Mouse (Mus musculus) common myeloid progenitor, adult 5-6 weeks (primary cell): ENCODE results near the gene Myo1d. TPM values are rescaled to one million over a fixed set of nuclear protein-coding genes. Genes with fewer than 3 reads are reported as not detected.

Experiments used
- ATAC-seq: replicated peaks from 2 replicates; pipeline ENCODE4 v1.8.0; 2016; ENCODE audit warnings: low read depth, mild to moderate bottlenecking, moderate TSS enrichment, inconsistent platforms; ENCODE audit not compliant: poor library complexity, severe bottlenecking
- total RNA-seq: library from RNA; stranded (forward); fragments of 200-1000, 187-1606 nt; gene quantifications from 2 replicates; pipeline ENCODE4 v1.2.3, GENCODE M21; 2017

Myo1d gene
- total RNA-seq, 1 experiment from 2014 or later: 7.0 TPM

- no peak for ATAC-seq
Measured at GRCm38 (mm10) chr11:80743823-80744410, 35.9 kb downstream of the Myo1d start.

- ATAC-seq: no peak
Measured at GRCm38 (mm10) chr11:80742462-80742861, 37.4 kb downstream of the Myo1d start.

GRCm38 (mm10) chr11:80734771-80735170, 45.1 kb downstream of the Myo1d start:
- ATAC-seq: no peak

- ATAC-seq: no peak
Measured at GRCm38 (mm10) chr11:80724701-80725100, 55.1 kb downstream of the Myo1d start.

GRCm38 (mm10) chr11:80723406-80724047, 56.3 kb downstream of the Myo1d start:
- no peak for ATAC-seq

DNA sequence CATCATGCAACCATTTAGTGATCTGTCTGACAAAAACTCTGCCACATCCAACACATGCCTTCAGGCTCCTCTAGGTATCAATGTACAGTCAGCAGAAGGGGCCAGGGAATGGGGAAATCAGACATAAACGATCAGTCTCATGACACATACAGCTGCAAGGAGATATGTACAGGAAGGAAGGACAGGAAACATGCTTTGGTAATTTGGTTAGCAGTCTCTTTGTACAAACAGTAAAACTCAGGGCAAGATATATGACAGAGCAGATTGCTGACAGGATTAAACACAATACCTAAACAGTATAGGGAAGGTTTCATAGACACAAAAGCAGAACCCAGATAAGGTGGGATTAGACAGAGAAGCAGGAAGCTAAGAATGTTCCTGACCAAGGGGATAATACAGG, 60.8 kb downstream of the Myo1d start:
- ATAC-seq: peak; percentile 69

DNA sequence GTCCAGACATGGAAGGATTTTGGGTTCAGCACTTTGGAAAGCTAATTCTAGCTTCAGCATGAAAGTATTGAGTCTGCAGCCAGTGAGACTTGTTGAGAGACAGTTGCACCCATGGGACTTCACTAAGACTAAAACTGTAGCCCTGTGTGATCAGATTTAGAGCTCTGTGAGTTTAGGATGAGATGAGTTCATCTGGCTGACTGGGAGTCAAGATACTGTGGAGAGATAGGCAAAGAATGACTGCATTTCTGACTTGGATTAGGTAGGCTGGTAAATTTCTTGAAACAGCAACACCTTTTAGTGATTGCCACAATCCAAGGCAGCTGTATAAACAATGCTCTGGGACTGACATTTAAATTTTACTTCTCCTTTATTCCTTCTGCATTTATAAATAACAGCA, 61.8 kb downstream of the Myo1d start:
- no peak for ATAC-seq

- no peak for ATAC-seq
Measured at GRCm38 (mm10) chr11:80715115-80715514, 64.7 kb downstream of the Myo1d start.

DNA sequence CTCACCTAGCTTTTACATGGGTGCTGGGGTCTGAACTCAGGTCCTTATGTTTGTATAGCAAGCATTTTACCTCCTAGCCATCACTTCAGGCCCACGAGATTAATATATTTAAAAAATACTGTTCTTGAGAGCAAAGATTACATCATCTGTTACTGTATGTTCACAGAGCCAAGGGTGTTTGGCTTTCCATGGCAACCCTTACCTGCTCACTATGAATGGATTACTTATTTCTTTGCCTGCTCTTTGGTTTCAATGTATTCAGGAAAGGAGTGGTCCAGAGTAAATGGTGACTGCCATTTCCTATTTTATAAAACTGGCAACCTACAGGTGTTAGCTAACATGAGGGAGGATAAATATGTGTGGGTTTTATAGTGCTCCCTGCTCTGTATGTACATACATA, 66.1 kb downstream of the Myo1d start:
- no peak for ATAC-seq

DNA sequence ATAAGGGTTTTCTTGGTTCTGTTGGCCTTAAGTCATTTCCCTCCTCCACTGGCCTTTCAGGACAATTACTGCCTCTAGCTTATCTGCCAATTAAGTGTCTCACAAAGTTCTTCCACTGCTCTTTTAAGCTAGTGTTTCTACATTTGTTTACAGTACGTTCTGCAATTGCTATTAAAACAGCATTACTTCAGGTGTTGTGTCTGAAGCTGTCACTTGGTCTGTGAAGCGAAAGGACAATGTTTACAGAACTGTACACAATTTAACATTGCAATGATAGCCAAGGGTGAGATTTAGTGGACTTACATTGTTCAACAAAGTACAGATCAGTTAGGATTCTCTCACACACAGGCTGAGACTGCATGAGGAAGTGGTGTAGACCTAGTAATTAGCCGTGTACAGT, 67.6 kb downstream of the Myo1d start:
- no peak for ATAC-seq

GRCm38 (mm10) chr11:80711336-80711735, 68.5 kb downstream of the Myo1d start:
- ATAC-seq: no peak

DNA sequence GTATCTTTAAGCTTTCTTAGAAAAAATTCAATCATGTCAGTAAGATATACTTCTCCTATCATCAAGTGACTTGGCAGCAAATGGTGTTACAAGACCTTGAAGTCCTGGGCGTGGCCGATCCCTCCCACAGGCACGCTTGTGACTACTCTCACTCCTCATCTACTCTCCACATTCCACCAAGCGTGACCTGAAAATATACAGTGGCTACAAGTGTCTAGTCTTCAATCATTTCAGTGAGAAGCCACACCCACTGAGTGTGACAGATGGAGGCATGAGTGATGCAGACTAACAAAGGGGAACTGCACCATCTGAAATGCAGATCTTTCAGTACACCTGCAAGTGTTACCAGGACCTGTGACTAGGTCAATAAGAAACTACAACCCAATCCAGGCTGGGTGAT, 79.2 kb downstream of the Myo1d start:
- no peak for ATAC-seq

DNA sequence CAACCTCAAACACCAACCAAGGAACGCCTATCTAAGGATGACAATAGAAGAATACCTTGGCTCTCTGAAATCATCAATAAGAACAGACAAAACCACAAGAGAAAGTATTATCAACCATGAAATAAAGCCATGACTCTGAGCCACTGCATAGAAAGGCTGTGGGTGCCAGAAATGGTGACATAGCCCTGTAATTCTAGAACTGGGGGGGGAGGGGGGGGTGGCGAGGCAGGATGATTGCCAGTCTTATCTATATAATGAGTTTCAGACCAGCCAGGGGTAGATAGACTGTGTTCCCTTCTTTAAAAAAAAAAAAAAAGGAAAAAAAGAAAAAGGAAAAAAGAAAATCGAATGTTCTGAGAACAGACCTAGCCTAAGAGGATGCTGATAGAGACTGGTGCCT, 81.1 kb downstream of the Myo1d start:
- no peak for ATAC-seq

GRCm38 (mm10) chr11:80696350-80696749, 83.5 kb downstream of the Myo1d start:
- peak; percentile 73; the same call in 1 of the 2 replicates for ATAC-seq

DNA sequence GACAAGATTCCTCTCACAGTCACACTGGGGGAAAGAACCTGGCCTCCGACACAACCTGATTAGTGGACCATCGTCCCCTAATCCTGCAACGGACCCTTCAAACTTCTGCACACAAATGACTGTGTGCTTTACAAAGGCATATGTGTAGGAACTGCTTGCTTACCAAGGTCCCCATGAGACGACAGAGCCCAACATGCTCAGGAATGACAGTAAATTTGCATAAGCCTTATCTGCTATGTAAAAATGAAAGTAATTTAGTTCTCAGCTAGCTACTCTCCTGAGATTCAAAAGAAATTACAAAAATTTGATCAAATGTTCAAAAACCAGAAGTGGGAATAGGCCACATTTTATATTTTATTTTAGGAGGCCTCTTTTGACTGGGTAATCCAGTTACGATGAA, 95.2 kb downstream of the Myo1d start:
- no peak for ATAC-seq

DNA sequence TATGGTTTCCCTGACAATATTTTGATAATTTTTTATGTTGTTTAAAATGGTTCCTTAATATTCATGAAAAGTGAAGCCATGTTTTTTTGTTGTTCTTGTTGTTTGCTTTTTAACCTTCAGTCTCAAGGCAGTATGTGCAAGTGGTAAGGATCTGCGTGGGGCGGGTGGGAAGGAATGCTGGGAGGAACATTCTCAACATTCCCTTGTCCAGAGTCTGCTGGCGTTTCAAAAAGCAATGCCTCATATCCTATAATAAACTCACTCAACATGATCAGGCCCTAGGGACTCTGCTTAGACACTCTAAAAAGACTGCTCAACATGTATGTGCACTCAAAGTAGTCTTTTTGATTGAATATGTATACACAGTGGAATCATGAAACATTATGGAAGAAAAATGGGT, 97.1 kb downstream of the Myo1d start:
- no peak for ATAC-seq

DNA sequence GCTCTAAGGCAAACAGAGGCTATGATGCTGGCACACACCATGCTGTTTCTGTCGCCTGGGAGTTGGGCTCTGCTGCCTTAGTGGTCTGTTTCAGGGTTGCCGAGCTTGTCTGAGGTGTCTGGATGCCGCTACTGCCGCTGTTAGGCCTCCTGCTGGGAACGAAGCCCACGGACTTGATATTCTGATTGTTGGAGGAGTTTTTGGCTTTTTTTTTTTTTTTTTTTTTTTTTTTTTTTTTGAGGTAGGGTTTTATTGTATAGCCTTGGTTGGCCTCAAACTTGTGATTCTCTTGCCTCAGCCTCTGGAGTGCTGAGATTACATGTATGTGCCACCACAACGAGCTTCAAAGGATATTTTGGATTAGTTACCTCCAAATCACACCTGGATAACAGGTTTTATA, 106.8 kb downstream of the Myo1d start:
- no peak for ATAC-seq

DNA sequence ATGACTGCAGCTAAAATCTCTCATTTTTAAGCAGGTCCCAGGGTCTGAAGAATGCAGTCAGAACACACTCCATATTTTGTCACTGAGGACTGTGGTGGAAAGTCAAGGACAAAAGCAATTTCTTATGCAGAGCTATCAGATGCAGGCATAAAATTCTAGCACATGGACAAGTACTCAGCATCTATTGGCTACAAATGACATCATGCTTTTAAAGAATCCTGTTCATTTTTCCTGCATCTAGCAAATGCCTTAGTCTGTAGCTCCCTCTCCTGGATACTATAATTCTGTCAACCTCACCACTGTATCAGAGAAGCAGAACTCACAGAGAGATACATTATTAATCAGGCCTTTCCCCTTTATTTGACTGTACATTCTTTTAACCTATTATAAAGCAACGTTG, 109.4 kb downstream of the Myo1d start:
- ATAC-seq: peak; percentile 87

GRCm38 (mm10) chr11:80669934-80670333, 109.9 kb downstream of the Myo1d start:
- ATAC-seq: no peak

DNA sequence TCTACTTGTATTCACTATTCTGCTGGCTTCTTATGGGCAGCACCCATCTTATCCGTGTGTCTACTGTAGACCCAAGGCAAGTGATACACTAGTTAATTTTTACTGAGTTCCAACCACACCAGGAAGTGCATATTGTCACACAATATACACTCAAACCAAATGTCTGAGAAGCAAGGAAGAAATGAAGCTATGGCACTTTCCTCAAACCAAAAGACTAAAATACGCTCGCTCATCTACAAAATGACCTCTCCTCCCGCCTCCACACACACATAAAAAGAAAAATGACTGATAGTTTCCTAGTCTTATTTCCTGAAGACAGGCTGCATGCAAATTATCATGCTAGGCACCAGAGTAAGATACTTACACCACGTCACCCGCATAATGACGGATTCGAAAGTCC, 113.6 kb downstream of the Myo1d start:
- no peak for ATAC-seq

DNA sequence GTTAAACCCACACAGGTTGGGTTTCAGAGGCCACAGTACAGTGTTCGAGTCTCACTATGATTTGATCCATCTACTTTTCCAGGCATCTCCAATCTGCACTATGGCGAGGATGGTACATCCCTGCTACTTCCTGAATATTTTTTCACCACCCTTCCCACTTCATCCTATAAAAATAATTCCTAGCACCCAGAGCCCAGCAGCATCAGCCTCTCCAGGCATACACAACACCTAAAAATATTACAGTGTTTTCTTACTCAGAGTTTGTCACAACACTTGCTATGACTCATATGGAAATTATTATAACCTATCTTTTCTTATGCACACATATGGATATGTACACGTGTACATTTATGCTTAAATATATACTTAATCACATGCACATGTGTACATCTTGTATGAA, 115.6 kb downstream of the Myo1d start:
- no peak for ATAC-seq

- ATAC-seq: no peak
Measured at GRCm38 (mm10) chr11:80645111-80645510, 134.7 kb downstream of the Myo1d start.
